Mouse (Mus musculus) 3134 (cell line): Measurements from ENCODE around the gene Olfr16.

Source experiments
- DNase-seq: peaks from one replicate; pipeline ENCODE4 v3.0.0-alpha.2; 2011; ENCODE audit warnings: low spot score; ENCODE audit not compliant: insufficient read length; ENCODE audit errors: extremely low read depth

Olfr16 gene

GRCm38 (mm10) chr1:172950160-172950559 lies at the start of gene Olfr16:
TSS of gene Olfr16 (plus strand) at chr1:172950409.
- no peak for DNase-seq

- DNase-seq: no peak
Observed at GRCm38 (mm10) chr1:172903313-172903712, 46.9 kb upstream of the Olfr16 start.

GRCm38 (mm10) chr1:172917115-172917514 lies 33.1 kb upstream of the Olfr16 start:
- no peak for DNase-seq

- no peak for DNase-seq
Observed at GRCm38 (mm10) chr1:172918450-172918849, 31.8 kb upstream of the Olfr16 start.

GRCm38 (mm10) chr1:172932197-172932596 lies 18.0 kb upstream of the Olfr16 start:
- no peak for DNase-seq

GRCm38 (mm10) chr1:172951171-172951720 lies 1.0 kb downstream of the Olfr16 start:
- DNase-seq: no peak

- no peak for DNase-seq
Observed at GRCm38 (mm10) chr1:172955376-172955775, 5.2 kb downstream of the Olfr16 start.

GRCm38 (mm10) chr1:172960452-172960851 lies 10.2 kb downstream of the Olfr16 start:
- DNase-seq: no peak

- no peak for DNase-seq
Observed at GRCm38 (mm10) chr1:172989794-172990634, 39.8 kb downstream of the Olfr16 start.

GRCm38 (mm10) chr1:172990635-172991009 lies 40.4 kb downstream of the Olfr16 start:
- no peak for DNase-seq
